ENCODE assay signal across 8 mouse cellular contexts in genomic region chr2:157074186-157074724, GRCm38 (mm10). TPM values are rescaled to one million over a fixed set of nuclear protein-coding genes. Genes with fewer than 3 reads are reported as not detected.
DNase-seq lines count a peak whose midpoint lies in the region; ATAC-seq and TF ChIP-seq lines count a peak whose summit lies in the region.

No protein-coding gene starts in this region.

- H3K9me3 ChIP-seq in hindbrain, embryonic 12.5 days (replicated peaks), result no peaks in the 10 kb centered on the region
- no peaks in the 10 kb centered on the region for H3K9me3 ChIP-seq in hindbrain, embryonic 11.5 days (ENCODE audit: control insufficient read depth, low read length)
- no peaks in the 10 kb centered on the region for H3K9me3 ChIP-seq in embryonic facial prominence, embryonic 15.5 days (replicated peaks)
- H3K9me3 ChIP-seq in lung, postnatal 0 days (ENCODE audit: low read length), result no peaks in the 10 kb centered on the region
- H3K9me3 ChIP-seq in liver, postnatal 0 days (ENCODE audit: low read length), result no peaks in the 10 kb centered on the region

- no peak for TF ChIP-seq CTCF in lung, postnatal 0 days (IDR thresholded peaks at IDR 0.05)
- TF ChIP-seq CTCF in liver, postnatal 0 days (IDR thresholded peaks at IDR 0.05; ENCODE audit: low read depth), result no peak

- H3K4me3 ChIP-seq in hindbrain, embryonic 12.5 days, result 0 out of 2 replicates have a peak overlapping the region, but pooled peaks have one; percentile 98
- no peak overlapping the region for H3K4me3 ChIP-seq in hindbrain, embryonic 11.5 days (ENCODE audit: low read depth, low read length)
- no peak overlapping the region; the same call in 1 of the 2 replicates for H3K4me3 ChIP-seq in embryonic facial prominence, embryonic 15.5 days (replicated peaks)
- H3K4me3 ChIP-seq in lung, postnatal 0 days (ENCODE audit: low read depth, low read length), result no peak overlapping the region
- no peak overlapping the region for H3K4me3 ChIP-seq in liver, postnatal 0 days (ENCODE audit: low read depth, low read length)

- H3K36me3 ChIP-seq in hindbrain, embryonic 12.5 days, result peaks cover 15% of the 10 kb centered on the region
- H3K36me3 ChIP-seq in hindbrain, embryonic 11.5 days (ENCODE audit: control insufficient read depth, insufficient read depth, low read length), result no peaks in the 10 kb centered on the region
- no peaks in the 10 kb centered on the region for H3K36me3 ChIP-seq in embryonic facial prominence, embryonic 15.5 days
- H3K36me3 ChIP-seq in lung, postnatal 0 days (ENCODE audit: insufficient read depth, low read length), result no peaks in the 10 kb centered on the region
- no peaks in the 10 kb centered on the region for H3K36me3 ChIP-seq in liver, postnatal 0 days (replicated peaks; ENCODE audit: insufficient read depth, low read length)

- H3K27me3 ChIP-seq in hindbrain, embryonic 12.5 days, result no peaks in the 10 kb centered on the region
- H3K27me3 ChIP-seq in hindbrain, embryonic 11.5 days (ENCODE audit: control insufficient read depth, insufficient read depth, low read length), result no peaks in the 10 kb centered on the region
- H3K27me3 ChIP-seq in embryonic facial prominence, embryonic 15.5 days, result no peaks in the 10 kb centered on the region
- H3K27me3 ChIP-seq in lung, postnatal 0 days (replicated peaks; ENCODE audit: insufficient read depth, low read length), result no peaks in the 10 kb centered on the region
- peaks cover 16% of the 10 kb centered on the region for H3K27me3 ChIP-seq in liver, postnatal 0 days (ENCODE audit: insufficient read depth, low read length)

- H3K9ac ChIP-seq in hindbrain, embryonic 12.5 days, result no peak overlapping the region
- H3K9ac ChIP-seq in hindbrain, embryonic 11.5 days (ENCODE audit: low read depth, low read length), result no peak overlapping the region
- H3K9ac ChIP-seq in embryonic facial prominence, embryonic 15.5 days, result no peak overlapping the region
- H3K9ac ChIP-seq in lung, postnatal 0 days (replicated peaks; ENCODE audit: low read depth), result no peak overlapping the region
- no peak overlapping the region for H3K9ac ChIP-seq in liver, postnatal 0 days (replicated peaks)

- peak overlapping the region; percentile 44; the same call in 1 of the 2 replicates for H3K27ac ChIP-seq in hindbrain, embryonic 12.5 days
- H3K27ac ChIP-seq in hindbrain, embryonic 11.5 days (ENCODE audit: low read depth, low read length), result no peak overlapping the region
- peak overlapping the region; percentile 74 for H3K27ac ChIP-seq in embryonic facial prominence, embryonic 15.5 days (replicated peaks)
- peak overlapping the region; percentile 51 for H3K27ac ChIP-seq in lung, postnatal 0 days (ENCODE audit: low read length)
- no peak overlapping the region for H3K27ac ChIP-seq in liver, postnatal 0 days (ENCODE audit: low read depth)

- peak overlapping the region; percentile 93; the same call in 1 of the 2 replicates for H3K4me2 ChIP-seq in hindbrain, embryonic 12.5 days (replicated peaks)
- no peak overlapping the region for H3K4me2 ChIP-seq in hindbrain, embryonic 11.5 days (replicated peaks; ENCODE audit: low read depth, low read length)
- peak overlapping the region; percentile 28 for H3K4me2 ChIP-seq in embryonic facial prominence, embryonic 15.5 days (replicated peaks)
- peak overlapping the region; percentile 83; the same call in 1 of the 2 replicates for H3K4me2 ChIP-seq in lung, postnatal 0 days (replicated peaks; ENCODE audit: low read depth, low read length)
- H3K4me2 ChIP-seq in liver, postnatal 0 days (ENCODE audit: low read depth, low read length), result no peak overlapping the region

- WGBS in hindbrain, embryonic 12.5 days, result 83% methylated on average over 9 of the region's 9 CpGs
- 85% methylated on average over 9 of the region's 9 CpGs for WGBS in hindbrain, embryonic 11.5 days
- 46% methylated on average over 9 of the region's 9 CpGs for WGBS in embryonic facial prominence, embryonic 15.5 days
- 44% methylated on average over 9 of the region's 9 CpGs for WGBS in lung, postnatal 0 days
- WGBS in liver, postnatal 0 days (ENCODE audit: insufficient replicate concordance), result 79% methylated on average over 9 of the region's 9 CpGs

- no peak for ATAC-seq in hindbrain, embryonic 12.5 days (ENCODE audit: low FRiP score)
- no peak for ATAC-seq in hindbrain, embryonic 11.5 days (ENCODE audit: low FRiP score)
- ATAC-seq in embryonic facial prominence, embryonic 15.5 days (ENCODE audit: insufficient number of reproducible peaks, low FRiP score, low TSS enrichment, low read depth), result no peak
- no peak for ATAC-seq in lung, postnatal 0 days
- no peak for ATAC-seq in liver, postnatal 0 days

- no peak for TF ChIP-seq EP300 in lung, postnatal 0 days (IDR thresholded peaks at IDR 0.05)
- no peak for TF ChIP-seq EP300 in liver, postnatal 0 days (IDR thresholded peaks at IDR 0.05; ENCODE audit: low read depth)

- DNase-seq in hindbrain, embryonic 11.5 days (ENCODE audit: low spot score), result no peak
- DNase-seq in adrenal gland, postnatal 14 days, result peak; percentile 77
- no peak for DNase-seq in lung, postnatal 0 days (ENCODE audit: low spot score)
- DNase-seq in layer of hippocampus, postnatal 25 days (ENCODE audit: extremely low spot score in 1 of 2, low spot score in 1 of 2), result no peak
- DNase-seq in liver, postnatal 0 days, result no peak
- DNase-seq in thymus, postnatal 10 days (ENCODE audit: low spot score in 2 of 2), result no peak

- H3K4me1 ChIP-seq in hindbrain, embryonic 12.5 days, result peaks cover 84% of the 10 kb centered on the region
- peaks cover 22% of the 10 kb centered on the region for H3K4me1 ChIP-seq in hindbrain, embryonic 11.5 days (replicated peaks; ENCODE audit: control insufficient read depth, insufficient read depth, low read length)
- H3K4me1 ChIP-seq in embryonic facial prominence, embryonic 15.5 days, result peaks cover 84% of the 10 kb centered on the region
- H3K4me1 ChIP-seq in lung, postnatal 0 days (ENCODE audit: insufficient read depth, low read depth, low read length), result peaks cover 63% of the 10 kb centered on the region
- H3K4me1 ChIP-seq in liver, postnatal 0 days (ENCODE audit: insufficient read depth), result peaks cover 46% of the 10 kb centered on the region

RNA-seq across cellular contexts. Expression of gene Soga1, which starts 4.8 kb away (rescaled TPM):
- 7.7 and 8.6 TPM in 2 replicates for polyA plus RNA-seq in hindbrain, embryonic 12.5 days (2016; fragmentation: Nextera tagmentation; extraction: Ambion mirVana)
- polyA plus RNA-seq in hindbrain, embryonic 11.5 days (2014; fragmentation: Nextera tagmentation; extraction: Ambion mirVana), result 7.2 and 9.8 TPM in 2 replicates
- total RNA-seq in adrenal gland, postnatal 14 days (2021), result 31.9 and 33.5 TPM in 2 replicates
- polyA plus RNA-seq in embryonic facial prominence, embryonic 15.5 days (2015; fragmentation: Nextera tagmentation; extraction: Ambion mirVana), result 3.5 and 4.4 TPM in 2 replicates
- 2.5 and 3.1 TPM in 2 replicates for polyA plus RNA-seq in lung, postnatal 0 days (2015; fragmentation: Nextera tagmentation; extraction: Ambion mirVana)
- total RNA-seq in layer of hippocampus, postnatal 25 days (2021), result 10 to 100 TPM; 36.3 to 46.3 TPM
- 0.65 and 1.0 TPM in 2 replicates for polyA plus RNA-seq in liver, postnatal 0 days (2015; fragmentation: Nextera tagmentation; extraction: Ambion mirVana)

RNA-seq across cellular contexts. Expression of gene Tldc2, which starts 12.6 kb away (rescaled TPM):
- not detected in 2 replicates for polyA plus RNA-seq in hindbrain, embryonic 12.5 days (2016; fragmentation: Nextera tagmentation; extraction: Ambion mirVana)
- not detected in 2 replicates for polyA plus RNA-seq in hindbrain, embryonic 11.5 days (2014; fragmentation: Nextera tagmentation; extraction: Ambion mirVana)
- total RNA-seq in adrenal gland, postnatal 14 days (2021), result not detected in 2 replicates
- not detected in 2 replicates for polyA plus RNA-seq in embryonic facial prominence, embryonic 15.5 days (2015; fragmentation: Nextera tagmentation; extraction: Ambion mirVana)
- not detected in 2 replicates for polyA plus RNA-seq in lung, postnatal 0 days (2015; fragmentation: Nextera tagmentation; extraction: Ambion mirVana)
- not detected for total RNA-seq in layer of hippocampus, postnatal 25 days (2021)
- polyA plus RNA-seq in liver, postnatal 0 days (2015; fragmentation: Nextera tagmentation; extraction: Ambion mirVana), result not detected in 2 replicates

Comparison
In these comparisons a context has a peak if more than half of its experiments do, and no peak if none do; other contexts are left out.
1. H3K27ac ChIP-seq: peak in hindbrain, embryonic 12.5 days (single experiment), embryonic facial prominence, embryonic 15.5 days (single experiment) and lung, postnatal 0 days (single experiment); none in hindbrain, embryonic 11.5 days (single experiment) and liver, postnatal 0 days (single experiment).
2. H3K4me2 ChIP-seq: peak in hindbrain, embryonic 12.5 days (single experiment), embryonic facial prominence, embryonic 15.5 days (single experiment) and lung, postnatal 0 days (single experiment); none in hindbrain, embryonic 11.5 days (single experiment) and liver, postnatal 0 days (single experiment).